Mouse (Mus musculus) retina, postnatal 7 days (tissue): ENCODE measurements at regions not wholly inside any gene's neighbourhood (a gene's known extent, or its start where the extent isn't known, plus 50 kb on each side); places are given as distances from the start of the nearest gene placed in this dataset.

Source experiments
- DNase-seq: peaks from one replicate; pipeline ENCODE4 v3.0.0-alpha.2; 2012; ENCODE audit warnings: low read depth, low spot score

DNA sequence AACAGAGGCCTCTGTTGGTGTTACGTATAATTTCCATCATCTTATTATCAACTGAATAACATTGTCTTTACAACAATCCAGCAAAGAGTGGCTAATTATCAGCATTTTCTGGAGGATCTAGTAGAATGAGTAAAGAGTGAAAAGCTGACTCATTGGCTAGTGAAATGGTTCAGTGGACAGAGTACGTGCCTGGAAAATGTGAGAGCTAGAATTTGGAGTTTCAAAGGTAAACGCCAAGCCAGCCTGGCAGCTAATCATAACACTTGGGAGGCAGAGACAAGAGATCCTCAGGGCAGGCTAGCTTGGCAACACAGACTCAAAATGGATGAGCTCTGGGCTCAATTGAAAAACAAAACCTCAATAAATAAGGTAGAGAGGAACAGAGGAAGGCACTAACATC lies 2628.0 kb upstream of the Gm7489 start:
- DNase-seq = no peak

DNA sequence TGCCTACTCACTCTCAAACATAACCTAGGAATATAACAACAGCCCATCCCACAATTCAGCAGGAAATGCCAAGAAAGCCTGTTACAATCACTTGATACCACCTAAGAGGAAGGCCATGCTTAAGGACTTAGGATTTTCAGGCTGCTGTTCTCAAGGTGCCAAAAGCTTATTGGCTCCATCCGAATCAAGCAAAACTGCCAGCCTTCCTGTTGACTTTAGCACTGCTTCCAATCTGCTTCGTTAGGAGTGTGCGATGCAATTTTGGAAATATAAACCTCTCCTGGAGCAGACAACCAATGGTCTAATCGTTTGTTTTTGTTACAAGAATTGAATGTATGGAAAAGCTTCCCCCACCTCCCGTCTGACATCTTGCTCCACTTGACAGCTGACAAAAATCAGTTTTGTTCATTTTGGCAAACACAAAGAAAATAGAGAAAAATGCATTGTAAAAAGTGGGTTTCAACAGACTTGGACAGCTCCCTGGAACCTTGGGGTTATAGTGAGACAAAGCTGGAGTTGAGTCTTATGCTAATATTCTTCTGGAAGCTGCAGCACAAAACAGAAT lies 2620.0 kb upstream of the Gm7489 start:
- DNase-seq = no peak

DNA sequence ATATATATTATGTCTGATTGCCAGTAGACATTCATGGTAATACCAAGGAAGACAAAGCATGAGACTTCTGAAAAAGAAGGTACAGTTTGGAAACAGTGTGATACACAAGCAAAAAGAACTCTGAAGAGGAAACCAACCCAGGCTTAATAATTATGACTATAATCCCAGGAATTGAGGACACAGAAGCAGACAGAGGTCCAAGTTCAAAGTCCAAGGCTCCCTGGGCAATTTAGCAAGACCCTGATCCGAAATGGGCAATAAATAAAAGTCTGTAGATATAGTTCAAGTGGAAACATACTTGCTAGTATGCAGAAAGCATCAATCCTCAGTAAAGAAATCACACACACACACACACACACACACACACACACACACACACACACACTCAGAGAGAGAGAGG lies 2618.7 kb upstream of the Gm7489 start:
- no peak for DNase-seq

DNA sequence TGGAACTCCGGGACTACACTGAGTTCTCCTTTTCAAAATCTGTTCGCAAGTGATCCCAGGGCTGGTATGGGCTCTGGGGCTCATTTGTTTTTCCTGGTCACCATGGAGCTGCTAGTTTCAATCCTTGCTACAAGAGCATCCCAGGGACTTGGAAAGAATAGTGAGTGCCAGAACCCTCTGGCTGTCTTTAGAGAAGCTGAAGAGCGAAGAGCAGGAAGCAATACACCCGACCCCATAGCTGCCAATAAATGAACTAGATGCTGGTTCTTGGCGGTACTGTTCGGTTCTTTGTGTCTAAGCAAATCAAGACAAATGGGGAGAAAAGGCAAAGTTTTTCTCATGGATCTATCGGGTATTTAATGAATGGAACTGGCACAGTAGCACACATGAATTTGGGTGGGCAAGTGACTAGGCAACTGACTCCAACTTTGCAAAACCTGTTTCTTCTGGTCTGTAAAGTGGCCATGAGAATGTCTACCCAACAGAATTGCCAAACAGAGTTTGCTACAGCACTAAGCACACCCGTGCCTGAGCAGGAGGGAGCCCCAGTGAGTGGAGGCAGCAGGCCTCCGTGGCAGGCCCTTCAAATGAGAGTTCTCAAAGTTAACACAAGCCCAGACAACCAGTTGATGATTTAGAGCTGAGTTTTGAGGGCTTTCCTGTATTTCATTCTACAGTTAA lies 2612.9 kb upstream of the Gm7489 start:
- DNase-seq = no peak

DNA sequence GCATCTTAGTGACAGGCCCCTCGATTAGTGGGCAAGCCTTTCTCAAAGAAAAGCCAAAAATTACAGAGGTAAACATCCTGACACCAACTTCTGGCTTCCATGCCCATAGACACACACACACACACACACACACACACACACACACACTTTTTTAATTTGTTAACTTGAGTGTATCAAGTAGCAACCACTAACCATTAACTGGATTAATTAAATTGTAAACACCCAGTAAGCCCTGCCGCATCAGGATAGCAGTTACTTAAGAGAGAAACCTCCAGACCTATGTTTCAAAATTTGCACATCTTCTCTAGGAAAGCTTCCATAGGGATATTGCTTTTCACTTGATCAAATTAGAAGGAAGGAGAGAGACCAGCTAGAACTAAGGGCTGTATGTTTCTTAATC lies 2599.4 kb upstream of the Gm7489 start:
- DNase-seq = no peak

DNA sequence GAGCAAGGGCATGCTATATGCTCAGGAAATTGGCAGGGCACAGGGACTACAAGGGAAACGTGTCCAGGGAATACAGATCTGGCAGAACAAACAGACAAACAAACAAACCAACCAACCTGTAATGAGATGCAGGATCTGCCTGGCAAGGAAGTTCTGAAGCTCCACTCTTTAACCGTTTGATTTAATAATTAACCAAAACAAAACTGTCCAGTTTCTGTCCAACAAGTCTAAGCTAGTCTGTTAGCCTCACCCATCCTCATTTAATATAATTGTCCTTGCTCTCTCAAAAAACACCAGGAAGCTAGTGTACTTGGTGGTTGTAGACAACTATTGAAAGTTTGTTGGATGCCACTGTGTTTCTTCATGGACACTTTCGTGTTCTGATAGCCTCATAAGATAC lies 2598.4 kb upstream of the Gm7489 start:
- DNase-seq = no peak

DNA sequence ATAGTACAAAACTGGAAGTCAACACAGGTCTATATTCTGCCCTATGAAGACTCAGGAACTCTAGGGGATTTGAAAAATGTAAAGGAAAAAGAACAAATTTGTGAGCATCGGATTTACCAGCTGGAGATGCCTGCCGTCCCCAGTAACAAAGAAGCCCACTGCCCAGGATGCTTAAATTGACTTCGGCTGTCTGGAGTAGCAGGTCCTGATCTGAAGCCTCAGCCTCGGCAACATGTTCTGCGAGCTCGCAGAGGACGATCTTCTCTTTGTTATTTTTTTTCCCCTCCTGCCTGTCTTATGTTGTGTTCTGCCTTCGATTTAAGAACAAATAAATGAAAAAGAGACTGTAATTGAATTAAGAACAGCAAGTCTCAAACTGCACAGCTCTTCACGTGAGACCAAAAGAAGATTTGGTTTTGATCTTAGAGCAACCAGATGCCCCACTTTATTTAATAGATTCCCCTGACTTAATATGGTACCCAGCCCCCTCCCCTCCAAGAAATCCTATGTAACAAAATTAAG lies 2595.7 kb upstream of the Gm7489 start:
- no peak for DNase-seq

DNA sequence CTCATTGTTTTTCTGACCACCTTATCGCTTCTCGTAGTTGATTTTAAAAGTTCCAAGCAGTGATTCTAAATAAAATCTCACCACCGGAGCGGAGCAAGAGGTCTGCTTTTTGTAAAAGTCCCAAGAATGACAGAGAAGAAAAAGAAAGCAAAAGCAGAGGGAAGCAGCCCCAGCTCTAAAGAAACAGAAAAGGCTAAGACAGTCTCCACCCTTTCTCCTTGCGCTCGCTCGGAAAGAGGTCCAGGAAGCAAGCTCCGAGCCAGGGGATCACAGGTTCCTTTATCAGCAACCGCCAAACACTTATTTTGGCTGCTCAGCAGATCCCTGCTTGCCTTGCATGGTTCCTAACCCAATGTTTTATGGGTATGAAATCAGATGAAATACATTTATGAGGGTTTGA lies 2594.8 kb upstream of the Gm7489 start:
- DNase-seq = no peak

DNA sequence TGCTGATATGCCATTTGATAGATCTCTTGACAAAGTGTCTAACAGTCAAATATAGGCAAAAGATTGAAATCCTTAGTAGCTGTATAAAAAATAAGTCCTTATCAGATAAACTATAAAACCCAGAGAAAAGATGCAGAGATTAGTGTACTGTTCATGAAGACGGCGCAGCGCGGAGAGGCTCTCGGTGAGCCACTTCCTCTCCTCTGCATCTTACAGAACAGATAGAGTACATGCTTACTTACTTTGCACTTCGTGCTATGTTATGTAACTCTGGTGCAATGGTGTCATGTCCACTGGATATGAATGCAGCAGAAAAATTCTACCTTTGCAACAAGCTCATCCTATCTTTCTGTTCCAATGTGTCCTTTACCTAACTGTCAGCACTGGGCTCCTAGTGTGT lies 2593.5 kb upstream of the Gm7489 start:
- DNase-seq = no peak

DNA sequence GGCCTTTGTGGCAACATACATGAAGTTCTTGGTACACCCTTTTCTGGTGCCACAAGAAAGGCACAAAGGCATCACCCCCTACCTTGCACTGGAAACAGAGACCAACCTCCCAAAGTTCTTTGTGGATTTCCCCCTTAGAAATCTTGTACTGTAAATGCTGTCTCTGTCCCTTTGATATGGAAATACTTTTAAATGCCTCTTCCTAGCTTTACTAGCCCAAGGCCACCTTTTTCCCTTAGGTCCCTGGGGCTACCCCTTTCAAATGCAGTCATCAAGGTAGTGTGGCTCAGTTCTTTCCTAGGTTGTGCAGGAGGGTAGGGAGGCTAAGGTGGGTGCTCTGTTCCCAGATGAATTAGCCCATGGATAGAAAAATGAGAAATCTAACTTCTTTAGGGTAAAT lies 2587.9 kb upstream of the Gm7489 start:
- DNase-seq = no peak

DNA sequence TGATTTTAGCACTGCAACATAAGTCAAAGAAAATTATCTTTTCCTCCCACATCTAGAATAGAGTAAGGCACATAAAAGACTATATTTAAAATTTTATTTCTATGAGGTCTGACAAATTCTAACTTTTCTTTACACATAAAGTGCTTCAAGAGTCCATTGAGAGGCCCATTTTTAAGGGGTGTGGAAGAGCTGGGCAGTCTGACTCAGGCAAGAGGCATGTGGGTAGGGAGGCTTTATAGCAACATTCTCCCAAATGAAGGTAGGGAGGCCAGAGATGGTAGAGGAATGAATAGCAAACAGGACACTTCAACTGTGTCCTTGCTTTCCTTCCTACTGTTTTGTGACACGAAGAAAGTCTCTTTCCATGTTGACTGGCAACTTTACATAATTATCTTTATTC lies 2566.6 kb upstream of the Gm7489 start:
- DNase-seq = no peak

DNA sequence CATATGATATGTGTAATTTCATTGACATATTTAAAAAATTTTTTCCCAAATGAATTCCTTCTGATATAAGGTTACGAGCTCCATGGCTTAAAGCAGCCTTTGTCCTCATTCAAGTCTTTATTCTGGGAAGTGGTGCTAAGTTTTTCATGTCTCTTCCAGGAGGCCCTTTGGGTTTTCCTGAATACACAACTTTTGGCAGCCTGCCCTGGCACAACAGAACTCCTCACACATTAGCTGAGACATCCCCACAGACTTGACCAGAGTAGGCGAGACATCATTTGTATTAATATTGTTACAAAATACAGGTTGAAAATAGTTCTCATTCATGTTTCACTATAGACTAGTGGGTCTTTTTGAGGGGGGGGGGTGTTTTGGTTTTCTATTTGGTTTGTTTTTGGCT lies 2565.9 kb upstream of the Gm7489 start:
- DNase-seq = no peak

DNA sequence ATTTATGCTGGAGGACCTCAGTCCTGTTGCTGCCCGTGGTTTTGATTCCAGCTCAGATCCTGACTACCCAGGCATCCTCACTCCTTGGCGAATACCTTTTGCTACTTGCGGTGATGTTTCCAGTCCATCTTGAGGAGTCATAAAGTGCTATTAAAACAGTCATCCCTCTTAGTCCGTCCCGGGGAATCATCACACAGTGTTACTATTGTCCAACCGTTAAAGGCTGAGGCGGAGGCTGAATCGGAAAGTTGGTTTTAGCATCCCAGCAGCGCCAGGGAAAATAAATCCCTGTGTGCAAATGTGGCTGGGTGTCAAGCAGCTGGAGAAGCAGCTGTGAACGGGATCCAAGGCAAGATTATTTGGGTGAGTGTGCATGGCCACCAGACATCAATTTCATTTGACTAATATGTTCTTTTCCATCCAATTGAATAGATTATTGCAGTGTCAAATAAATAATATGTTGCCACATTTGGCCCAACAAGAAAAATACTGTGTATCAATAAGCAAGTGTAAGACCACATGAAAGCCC lies 2564.3 kb upstream of the Gm7489 start:
- DNase-seq = no peak

DNA sequence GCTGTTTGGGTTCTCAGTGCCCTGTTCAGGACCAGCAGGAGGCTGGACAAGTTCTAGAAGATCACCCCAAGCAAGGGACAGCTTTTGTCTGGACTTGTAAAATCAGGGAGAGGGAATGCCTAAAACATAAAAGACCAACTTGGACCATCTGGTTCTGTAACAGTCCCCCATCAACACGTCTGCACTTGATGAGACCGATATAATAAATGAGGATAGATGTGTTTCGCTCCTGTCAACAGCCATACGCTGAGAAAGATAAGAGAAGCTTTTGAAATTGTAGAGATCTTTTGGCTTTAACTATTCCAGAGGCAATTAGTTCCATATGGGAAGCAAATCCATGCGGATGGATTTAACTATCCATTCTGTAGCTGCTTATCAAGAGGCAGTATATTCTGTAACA lies 2561.4 kb upstream of the Gm7489 start:
- DNase-seq = no peak

DNA sequence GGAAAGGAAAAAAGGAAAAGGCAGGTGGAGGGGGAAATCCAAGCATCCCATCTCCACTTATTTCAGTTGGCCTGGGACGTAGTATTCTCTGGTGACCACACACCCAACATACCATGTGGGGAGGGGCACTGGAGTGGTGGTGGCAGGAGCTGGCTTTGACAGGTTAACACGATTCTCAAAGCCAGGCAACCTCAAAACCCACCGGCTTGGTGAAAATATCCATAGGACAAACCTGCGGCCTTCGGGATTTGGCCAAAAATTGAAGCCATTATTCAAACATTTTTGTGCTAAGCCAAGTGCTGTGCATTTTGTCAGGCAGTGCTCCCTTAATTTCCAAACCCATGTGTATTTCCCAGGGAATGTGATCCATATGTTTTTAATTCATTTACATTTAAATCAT lies 2560.5 kb upstream of the Gm7489 start:
- DNase-seq = no peak

DNA sequence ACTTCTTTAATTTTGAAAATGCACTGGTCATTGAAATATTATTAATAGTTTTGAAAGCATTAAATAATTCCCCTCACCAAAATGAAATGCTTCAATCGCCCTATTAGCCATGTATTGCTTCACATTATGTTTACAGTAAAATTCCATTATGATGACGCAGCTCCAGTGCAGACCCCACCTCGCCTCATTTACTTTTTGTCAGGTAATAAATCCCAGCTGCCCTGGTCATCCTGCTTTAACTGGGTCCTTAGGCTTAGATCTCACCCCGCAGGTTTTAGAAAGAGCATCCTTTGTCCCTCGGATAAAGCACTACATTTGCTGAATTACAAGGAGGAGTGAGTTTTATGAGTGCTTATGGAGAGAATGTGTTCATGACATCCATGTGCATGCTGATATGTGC lies 2557.0 kb upstream of the Gm7489 start:
- DNase-seq = no peak

DNA sequence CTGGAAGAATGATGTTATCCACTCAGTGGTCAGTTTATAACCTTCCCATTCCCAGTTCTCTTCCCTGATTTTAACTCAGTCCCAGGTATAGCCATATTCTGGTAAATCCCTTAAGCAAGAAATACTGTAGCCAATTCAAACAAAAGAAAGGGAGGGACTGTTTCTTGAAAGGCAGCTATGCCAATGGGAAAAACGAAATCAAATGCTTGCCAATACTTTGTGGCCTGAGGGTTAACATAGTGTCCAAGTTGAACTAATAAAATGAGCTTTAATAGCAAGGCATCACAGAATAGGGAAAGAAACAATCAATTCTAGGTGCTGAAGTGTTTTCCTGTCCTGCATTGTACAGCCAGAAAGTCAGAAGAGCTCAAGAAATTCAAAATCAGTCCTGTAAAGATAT lies 2548.3 kb upstream of the Gm7489 start:
- DNase-seq = no peak

DNA sequence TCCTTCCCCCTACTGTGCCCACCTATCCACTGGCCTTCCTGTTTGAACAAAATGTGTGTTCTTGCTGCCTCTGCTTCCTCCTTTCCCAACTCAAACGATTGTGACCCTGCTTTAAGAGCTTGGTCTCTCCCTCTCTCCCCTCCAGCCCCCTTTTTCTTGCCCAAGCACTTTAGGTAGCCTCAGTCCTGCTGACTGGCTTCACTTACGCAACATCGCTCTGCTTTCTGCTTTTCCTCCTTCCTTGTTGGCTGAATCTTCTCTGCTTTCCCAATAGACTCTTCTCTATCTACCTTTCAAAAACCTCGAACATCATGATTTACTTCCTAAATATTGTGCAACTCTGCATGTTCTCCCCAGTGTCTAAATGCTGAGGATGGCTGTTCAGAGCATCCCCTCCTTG lies 2538.4 kb upstream of the Gm7489 start:
- no peak for DNase-seq

DNA sequence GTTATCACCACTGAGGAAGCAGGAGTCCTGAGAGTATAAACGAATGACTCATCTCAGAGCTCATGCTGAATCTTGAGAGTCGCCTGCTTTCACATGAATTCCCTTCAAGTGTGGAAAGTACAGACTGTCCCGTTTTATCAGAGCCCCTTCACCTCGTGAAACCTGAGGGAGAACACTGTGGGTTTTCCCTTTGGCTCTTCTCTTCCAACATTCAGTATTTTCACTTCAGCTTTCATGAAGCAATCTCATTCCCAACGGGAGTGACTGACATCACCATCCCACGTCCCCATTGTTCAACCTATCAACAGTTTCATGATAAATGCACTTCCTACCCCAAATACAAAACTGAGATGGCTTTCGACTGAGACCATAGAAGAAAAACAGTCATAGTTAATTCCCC lies 2521.3 kb upstream of the Gm7489 start:
- DNase-seq = no peak

DNA sequence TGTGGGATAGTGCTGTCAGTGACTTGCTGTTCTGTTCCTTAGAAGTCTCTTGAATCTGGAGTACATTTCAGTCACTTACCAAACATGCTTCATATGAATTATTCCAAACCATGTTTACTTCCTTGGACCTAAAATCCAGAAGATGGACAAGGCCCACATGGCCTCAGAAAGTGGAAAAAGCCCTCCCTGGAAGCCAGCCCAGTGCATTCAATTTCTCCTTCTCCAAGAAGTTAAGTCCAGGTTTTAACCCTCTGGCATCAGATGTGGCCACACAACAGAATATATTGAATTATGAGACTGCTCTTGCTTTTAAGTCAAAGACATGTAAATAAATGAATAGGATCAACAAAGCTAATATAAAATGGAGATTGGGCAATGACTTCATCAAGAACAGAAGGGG lies 2513.5 kb upstream of the Gm7489 start:
- no peak for DNase-seq

DNA sequence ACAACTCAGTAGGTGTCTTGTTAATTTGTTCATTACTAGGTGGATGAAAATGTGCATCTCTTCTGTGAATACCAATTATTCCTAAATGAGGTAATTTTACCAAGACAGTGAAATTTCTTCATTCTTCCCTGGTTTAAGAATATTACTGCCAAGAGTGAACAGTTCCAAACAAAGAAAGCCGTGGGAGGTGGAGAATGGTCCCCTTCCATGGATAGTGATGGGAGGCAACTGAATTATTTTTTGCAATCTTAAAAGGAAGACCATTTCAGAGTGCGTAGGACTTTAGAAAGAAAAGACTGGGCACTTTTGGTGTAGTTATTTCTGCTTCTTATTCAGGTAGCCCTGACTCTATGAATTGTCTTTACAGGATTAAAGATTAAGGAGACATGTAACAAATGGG lies 2494.3 kb upstream of the Gm7489 start:
- DNase-seq = no peak

DNA sequence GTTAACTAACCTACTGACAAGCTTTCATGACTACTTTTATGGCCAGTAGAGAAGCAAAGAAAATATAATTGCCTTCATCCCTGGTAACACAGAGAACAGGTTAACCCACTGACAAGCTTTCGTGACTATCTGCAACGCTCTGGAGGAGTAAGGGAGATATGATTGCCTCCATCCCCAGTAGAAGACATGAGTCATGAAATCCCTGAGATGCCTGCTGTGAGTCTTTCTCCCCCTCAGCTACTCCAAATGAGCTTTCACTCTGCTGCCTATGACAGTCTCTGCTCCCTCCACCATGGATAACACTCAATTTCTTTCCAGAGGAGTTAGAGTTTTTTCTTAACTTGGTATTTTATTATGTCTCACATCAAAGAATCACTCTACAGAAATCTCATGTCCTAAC lies 2493.4 kb upstream of the Gm7489 start:
- DNase-seq = no peak
